Mouse (Mus musculus): ENCODE results near the gene Itprip.

DNA sequence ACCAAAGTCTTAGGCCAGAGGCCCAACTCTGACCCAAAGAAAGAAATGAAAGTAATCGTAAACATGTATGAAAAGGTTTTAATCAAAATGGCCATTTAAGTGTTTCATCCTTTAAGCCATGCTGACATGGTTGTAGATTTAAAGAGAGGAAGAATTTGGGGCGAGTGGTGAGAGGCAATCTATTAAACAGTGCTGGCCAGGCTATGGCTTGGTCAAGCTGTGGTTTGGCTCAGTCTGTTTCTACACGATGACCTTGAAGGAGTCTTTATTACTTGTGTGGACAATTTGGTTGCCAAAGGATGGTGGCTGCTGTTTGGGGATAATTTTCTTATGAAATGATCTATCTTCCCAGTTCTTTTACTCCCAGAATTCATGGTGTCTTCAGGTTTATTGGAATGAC, 66.0 kb downstream of the Itprip start:
- TF ChIP-seq CTCF (IDR thresholded peaks at IDR 0.05; ENCODE audit: borderline replicate concordance, insufficient read depth, low read length) (no peak), POLR2A (IDR thresholded peaks at IDR 0.05; ENCODE audit: low read depth, low read length) (no peak)
